Mouse (Mus musculus) liver, embryonic 14.5 days (tissue): ENCODE measurements at regions not wholly inside any gene's neighbourhood (a gene's known extent, or its start where the extent isn't known, plus 50 kb on each side); places are given as distances from the start of the nearest gene placed in this dataset.

ENCODE experiments used
- CTCF ChIP-seq: IDR thresholded peaks from 2 replicates; pipeline ENCODE4 v1.5.1; 2016; ENCODE audit warnings: antibody characterized with exemption, low read depth, control low read depth
- EP300 ChIP-seq: IDR thresholded peaks from 2 replicates; pipeline ENCODE4 v1.6.1; 2016; ENCODE audit warnings: antibody characterized with exemption, low read depth

DNA sequence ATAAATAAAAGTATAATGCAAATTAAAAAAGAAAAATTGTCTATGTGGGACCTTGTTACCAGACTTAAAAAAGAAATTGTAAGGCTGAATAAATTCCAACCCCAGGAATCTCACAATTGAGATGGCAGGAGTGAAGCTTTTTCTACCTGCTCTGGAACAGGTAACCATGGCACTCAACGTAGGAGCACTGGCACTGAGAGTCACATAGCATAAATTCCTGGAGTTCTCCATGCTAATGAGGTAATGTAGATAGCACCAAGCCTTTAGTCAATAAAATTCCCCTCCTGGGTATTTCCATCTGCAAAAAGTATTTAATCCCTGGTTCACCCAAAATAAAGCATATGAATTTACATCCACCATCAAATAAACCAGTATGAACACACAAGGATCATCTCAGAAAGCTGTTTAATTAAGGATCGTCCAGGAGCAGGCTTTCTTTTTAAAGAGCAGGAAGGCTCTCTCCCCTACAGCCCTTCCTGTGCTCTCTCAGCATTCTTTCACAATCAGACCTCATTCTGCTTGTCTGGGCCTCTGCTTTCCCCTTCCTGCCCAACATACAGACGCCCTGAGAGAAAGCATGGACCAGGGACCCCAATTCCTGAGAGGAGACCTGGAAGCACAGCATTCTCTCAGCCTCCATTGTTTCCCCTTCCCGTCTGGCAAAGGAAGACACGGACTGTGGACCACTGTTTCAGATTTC, 481.4 kb upstream of the A830018L16Rik start:
- TF ChIP-seq CTCF = no peak
- TF ChIP-seq EP300 = no peak
